Mouse (Mus musculus) mesoderm, embryonic 11.5 days (tissue): ENCODE measurements at regions not wholly inside any gene's neighbourhood (a gene's known extent, or its start where the extent isn't known, plus 50 kb on each side); places are given as distances from the start of the nearest gene placed in this dataset.

Experiments used
- DNase-seq: peaks from one replicate; pipeline ENCODE4 v3.0.0-alpha.2; 2012; ENCODE audit warnings: low read depth, low spot score

GRCm38 (mm10) chr14:84928161-84928560, 484.8 kb downstream of the Pcdh17 start:
- DNase-seq = peak; percentile 6

GRCm38 (mm10) chr14:84934094-84934493, 490.7 kb downstream of the Pcdh17 start:
- DNase-seq = no peak

- no peak for DNase-seq
Observed at GRCm38 (mm10) chr14:84955300-84955699, 511.9 kb downstream of the Pcdh17 start.

- no peak for DNase-seq
Observed at GRCm38 (mm10) chr14:84987764-84988163, 544.4 kb downstream of the Pcdh17 start.

GRCm38 (mm10) chr14:85012384-85012783, 569.0 kb downstream of the Pcdh17 start:
- no peak for DNase-seq
